Mouse (Mus musculus) CH12.LX (cell line): ENCODE measurements around the gene Neurl4. TPM values are rescaled to one million over a fixed set of nuclear protein-coding genes. Genes with fewer than 3 reads are reported as not detected.

Source experiments
- DNase-seq: peaks from one replicate; pipeline ENCODE4 v3.0.0-alpha.2; 2013; ENCODE audit errors: extremely low read depth
- H3K27ac ChIP-seq: 2 replicates; pipeline ENCODE4 v1.5.1; 2012; ENCODE audit warnings: low read depth, mild to moderate bottlenecking, control low read depth, moderate library complexity; ENCODE audit not compliant: insufficient read depth
- H3K27me3 ChIP-seq: replicated peaks from 2 replicates; pipeline ENCODE3; 2012; ENCODE audit warnings: inconsistent platforms
- H3K36me3 ChIP-seq, 2 experiments: replicated peaks in 1 of 2; 2 replicates each; pipeline versions ENCODE3 to v1.6.1; 2012; ENCODE audit warnings: inconsistent platforms in 1 of 2, low read length in 1 of 2, mild to moderate bottlenecking in 1 of 2, mixed read lengths in 1 of 2, moderate library complexity in 1 of 2; ENCODE audit not compliant: control insufficient read depth in 1 of 2, insufficient read depth in 1 of 2
- H3K4me1 ChIP-seq, 2 experiments: 2 replicates each; pipeline ENCODE4 v1.6.1; 2012; ENCODE audit warnings: inconsistent platforms in 1 of 2, moderate library complexity in 1 of 2; ENCODE audit not compliant: insufficient read depth in 2 of 2, control insufficient read depth in 1 of 2
- H3K4me2 ChIP-seq: 2 replicates; pipeline ENCODE4 v1.6.1; 2012; ENCODE audit warnings: low read depth, mild to moderate bottlenecking, control low read depth; ENCODE audit not compliant: poor library complexity, insufficient read depth, severe bottlenecking
- H3K4me3 ChIP-seq, 3 experiments: fragments of 150-350 bp in 1 of 3; sonication (generic) in 1 of 3; replicated peaks in 1 of 3; 2 replicates each; pipeline versions ENCODE3 to v1.5.1; 2011 to 2012; ENCODE audit warnings: low read depth in 2 of 3, low read length in 2 of 3, mild to moderate bottlenecking in 2 of 3, moderate library complexity in 2 of 3, control low read depth in 1 of 3, improper control_type of control experiment in 1 of 3, inconsistent platforms in 1 of 3, mixed read lengths in 1 of 3; ENCODE audit not compliant: poor library complexity in 1 of 3
- H3K79me2 ChIP-seq: replicated peaks from 2 replicates; pipeline ENCODE4 v1.6.1; 2012; ENCODE audit warnings: mild to moderate bottlenecking, moderate library complexity; ENCODE audit not compliant: control insufficient read depth, poor library complexity, insufficient read depth, severe bottlenecking; ENCODE audit errors: extremely low read depth
- H3K9ac ChIP-seq: 2 replicates; pipeline ENCODE4 v1.6.1; 2012; ENCODE audit warnings: low read depth, mild to moderate bottlenecking, control low read depth, moderate library complexity; ENCODE audit not compliant: insufficient read depth
- H3K9me3 ChIP-seq: replicated peaks from 2 replicates; pipeline ENCODE3; 2012; ENCODE audit warnings: low read length, inconsistent platforms, mixed read lengths
- CHD2 ChIP-seq: IDR thresholded peaks from 2 replicates; pipeline ENCODE4 v1.6.1; 2011; ENCODE audit warnings: low read length, improper control_type of control experiment
- E2F4 ChIP-seq: IDR thresholded peaks from 2 replicates; pipeline ENCODE4 v1.6.1; 2011; ENCODE audit warnings: low read depth, low read length, improper control_type of control experiment; ENCODE audit not compliant: insufficient replicate concordance
- ELF1 ChIP-seq: IDR thresholded peaks from 2 replicates; pipeline ENCODE4 v1.6.1; 2014; ENCODE audit warnings: low read depth, mild to moderate bottlenecking, inconsistent platforms, low read length, improper control_type of control experiment
- EP300 ChIP-seq: IDR thresholded peaks from 2 replicates; pipeline ENCODE4 v1.6.1; 2011; ENCODE audit warnings: low read length, improper control_type of control experiment
- HCFC1 ChIP-seq: IDR thresholded peaks from 2 replicates; pipeline ENCODE4 v1.6.1; 2012; ENCODE audit warnings: low read depth, mild to moderate bottlenecking, inconsistent platforms, low read length, improper control_type of control experiment
- IRF4 ChIP-seq: IDR thresholded peaks from 2 replicates; pipeline ENCODE4 v1.6.1; 2014; ENCODE audit warnings: low read depth, mild to moderate bottlenecking, inconsistent platforms, low read length, improper control_type of control experiment
- JUND ChIP-seq: conservative IDR thresholded peaks from 2 replicates; pipeline ENCODE4 v1.6.1; 2011; ENCODE audit warnings: low read depth, low read length, improper control_type of control experiment
- KAT2A ChIP-seq: IDR thresholded peaks from 2 replicates; pipeline ENCODE4 v1.6.1; 2012; ENCODE audit warnings: low read length, improper control_type of control experiment, inconsistent platforms; ENCODE audit not compliant: insufficient replicate concordance
- MAFK ChIP-seq: IDR thresholded peaks from 2 replicates; pipeline ENCODE4 v1.6.1; 2011; ENCODE audit warnings: low read length, improper control_type of control experiment; ENCODE audit not compliant: insufficient replicate concordance
- MEF2A ChIP-seq: IDR thresholded peaks from 2 replicates; pipeline ENCODE4 v1.6.1; 2014; ENCODE audit warnings: low read depth, mild to moderate bottlenecking, inconsistent platforms, low read length, improper control_type of control experiment, borderline replicate concordance
- MXI1 ChIP-seq: IDR thresholded peaks from 2 replicates; pipeline ENCODE4 v1.6.1; 2011; ENCODE audit warnings: mild to moderate bottlenecking, low read depth, low read length, improper control_type of control experiment
- NELFE ChIP-seq: IDR thresholded peaks from 2 replicates; pipeline ENCODE4 v1.6.1; 2011; ENCODE audit warnings: low read depth, low read length, improper control_type of control experiment
- POLR2A ChIP-seq: IDR thresholded peaks from 2 replicates; pipeline ENCODE4 v1.6.1; 2011; ENCODE audit warnings: low read depth, mild to moderate bottlenecking, improper control_type of control experiment, low read length
- POLR2AphosphoS2 ChIP-seq: IDR thresholded peaks from 2 replicates; pipeline ENCODE4 v1.6.1; 2011; ENCODE audit warnings: low read depth, low read length, improper control_type of control experiment
- RAD21 ChIP-seq: IDR thresholded peaks from 2 replicates; pipeline ENCODE4 v1.6.1; 2011; ENCODE audit warnings: low read depth, mild to moderate bottlenecking, low read length, improper control_type of control experiment, moderate library complexity
- SIN3A ChIP-seq: IDR thresholded peaks from 2 replicates; pipeline ENCODE4 v1.6.1; 2012; ENCODE audit warnings: low read length, improper control_type of control experiment, inconsistent platforms
- SMC3 ChIP-seq: IDR thresholded peaks from 2 replicates; pipeline ENCODE4 v1.6.1; 2011; ENCODE audit warnings: low read depth, low read length, improper control_type of control experiment
- TCF12 ChIP-seq: IDR thresholded peaks from 2 replicates; pipeline ENCODE4 v1.6.1; 2014; ENCODE audit warnings: low read depth, mild to moderate bottlenecking, inconsistent platforms, low read length, improper control_type of control experiment
- UBTF ChIP-seq: IDR thresholded peaks from 2 replicates; pipeline ENCODE4 v1.6.1; 2012; ENCODE audit warnings: low read depth, mild to moderate bottlenecking, inconsistent platforms, low read length, improper control_type of control experiment, moderate library complexity
- USF1 ChIP-seq: IDR thresholded peaks from 2 replicates; pipeline ENCODE4 v1.6.1; 2014; ENCODE audit warnings: low read depth, mild to moderate bottlenecking, inconsistent platforms, low read length, improper control_type of control experiment
- ZNF384 ChIP-seq: IDR thresholded peaks from 2 replicates; pipeline ENCODE4 v1.6.1; 2012; ENCODE audit warnings: low read depth, low read length, improper control_type of control experiment, inconsistent platforms
- dilution Hi-C: fragments of 300-500 bp; cut with MboI; formaldehyde crosslinking; loops from 2 replicates; pipeline ENCODE4 v1.14.3; 2020; ENCODE audit warnings: low sequenced_read_pairs; ENCODE audit not compliant: extremely low pct_unique_long_range_greater_than_20kb, extremely low pct_ligation_motif_present
- in situ Hi-C: fragments of 300-500 bp; cut with MboI; formaldehyde crosslinking; loops from 3 replicates; pipeline ENCODE4 v1.14.3; 2019; ENCODE audit warnings: low sequenced_read_pairs, low pct_ligation_motif_present, low pct_unique_long_range_greater_than_20kb, mixed read lengths
- polyA plus RNA-seq: library from polyadenylated mRNA; unstranded; fragments of >175 nt; gene quantifications from 2 replicates; pipeline ENCODE4 v1.2.1, GENCODE M21; 2012; ENCODE audit warnings: low read depth; ENCODE audit not compliant: insufficient read length
- total RNA-seq, 2 experiments: library from RNA; depleted of rRNA; stranded (reverse); fragments of 300-350 nt in 1 of 2; fragments of >200 nt in 1 of 2; gene quantifications; 2 replicates each; pipeline ENCODE4 v1.2.3; 2012 to 2014

The Neurl4 gene
- total and polyA plus RNA-seq, 3 experiments: 21.4 to 51.0 (median 40.1) TPM

DNA sequence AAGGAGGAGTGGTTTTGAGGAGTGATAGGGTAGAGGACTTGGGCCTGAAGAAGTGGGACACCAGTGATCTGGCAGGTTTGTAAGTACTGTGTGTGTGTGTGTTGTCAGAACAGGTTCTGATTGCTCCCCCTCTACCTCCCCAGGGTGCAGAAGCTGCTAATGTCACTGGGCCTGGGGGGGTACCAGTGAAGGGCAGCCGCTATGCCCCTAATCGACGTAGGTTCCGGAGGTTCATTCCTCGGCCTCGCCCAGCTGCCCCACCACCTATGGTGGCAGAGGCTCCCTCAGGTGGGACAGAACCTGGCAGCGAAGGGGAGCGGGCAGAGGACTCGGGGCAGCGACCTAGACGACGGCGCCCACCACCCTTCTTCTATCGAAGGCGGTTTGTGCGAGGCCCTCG is 38.9 kb downstream of the Neurl4 start:
- no peak overlapping the region for H3K4me2 ChIP-seq
- peaks cover 59% of the 10 kb centered on the region for H3K27me3 ChIP-seq
- H3K27ac ChIP-seq: no peak overlapping the region
- no peak overlapping the region for H3K9ac ChIP-seq
- H3K79me2 ChIP-seq: no peaks in the 10 kb centered on the region
- H3K4me3 ChIP-seq: no peak overlapping the region
- dilution Hi-C loops: no loop called here
- peaks cover 0 to 10% of the 10 kb centered on the region in 2 experiments for H3K36me3 ChIP-seq
- TF ChIP-seq HCFC1: no peak
- TF ChIP-seq UBTF: no peak
- TF ChIP-seq NELFE: no peak
- TF ChIP-seq ZNF384: no peak
- no peak for TF ChIP-seq MEF2A
- no peak for TF ChIP-seq POLR2A
- TF ChIP-seq JUND: no peak
- no peak for TF ChIP-seq CHD2
- no peak for TF ChIP-seq SIN3A
- no peak for TF ChIP-seq MXI1
- TF ChIP-seq SMC3: no peak
- TF ChIP-seq EP300: no peak
- TF ChIP-seq ELF1: no peak
- TF ChIP-seq USF1: no peak
- no peak for TF ChIP-seq IRF4
- no peaks in the 10 kb centered on the region for H3K9me3 ChIP-seq
- no peak for DNase-seq
- H3K4me1 ChIP-seq: peaks cover 0 to 24% of the 10 kb centered on the region in 2 experiments; a peak in 3 of 4 replicates
- in situ Hi-C loops: no loop called here

DNA sequence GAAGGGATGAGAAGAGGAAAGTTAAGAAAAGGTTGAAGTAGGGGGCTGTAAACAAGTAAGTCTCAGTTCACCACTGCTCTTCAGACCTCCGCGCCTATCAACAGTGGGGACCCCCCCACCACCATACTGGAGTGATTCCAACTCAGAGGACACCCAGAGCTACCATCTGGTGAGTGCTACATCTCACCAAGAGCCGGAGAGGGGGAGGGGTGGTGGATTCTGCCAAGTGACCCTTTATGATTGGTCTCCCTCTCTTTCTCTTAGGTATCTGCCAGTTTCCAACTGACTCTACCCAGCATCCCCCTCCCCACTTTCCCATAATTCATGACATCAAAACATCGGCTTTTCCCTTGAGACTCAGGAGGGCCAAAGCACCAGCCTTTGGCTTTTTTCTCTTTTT is 40.1 kb downstream of the Neurl4 start:
- H3K4me3 ChIP-seq: no peak overlapping the region
- H3K27me3 ChIP-seq: peaks cover 47% of the 10 kb centered on the region
- H3K9ac ChIP-seq: no peak overlapping the region
- dilution Hi-C loops: no loop called here
- DNase-seq: no peak
- no peaks in the 10 kb centered on the region for H3K79me2 ChIP-seq
- peaks cover 0 to 15% of the 10 kb centered on the region in 2 experiments for H3K36me3 ChIP-seq
- peaks cover under 1 to 17% of the 10 kb centered on the region in 2 experiments; a peak in 3 of 4 replicates for H3K4me1 ChIP-seq
- in situ Hi-C loops: no loop called here
- no peak for TF ChIP-seq POLR2AphosphoS2
- no peak for TF ChIP-seq TCF12
- TF ChIP-seq KAT2A: no peak
- no peak for TF ChIP-seq MAFK
- TF ChIP-seq JUND: no peak
- no peak for TF ChIP-seq SMC3
- TF ChIP-seq CHD2: no peak
- TF ChIP-seq RAD21: no peak
- no peak for TF ChIP-seq ZNF384
- no peak for TF ChIP-seq E2F4
- H3K27ac ChIP-seq: no peak overlapping the region
- no peaks in the 10 kb centered on the region for H3K9me3 ChIP-seq
- no peak overlapping the region for H3K4me2 ChIP-seq
